Mouse (Mus musculus): Measurements from ENCODE around the gene Nynrin.

The Nynrin gene

DNA sequence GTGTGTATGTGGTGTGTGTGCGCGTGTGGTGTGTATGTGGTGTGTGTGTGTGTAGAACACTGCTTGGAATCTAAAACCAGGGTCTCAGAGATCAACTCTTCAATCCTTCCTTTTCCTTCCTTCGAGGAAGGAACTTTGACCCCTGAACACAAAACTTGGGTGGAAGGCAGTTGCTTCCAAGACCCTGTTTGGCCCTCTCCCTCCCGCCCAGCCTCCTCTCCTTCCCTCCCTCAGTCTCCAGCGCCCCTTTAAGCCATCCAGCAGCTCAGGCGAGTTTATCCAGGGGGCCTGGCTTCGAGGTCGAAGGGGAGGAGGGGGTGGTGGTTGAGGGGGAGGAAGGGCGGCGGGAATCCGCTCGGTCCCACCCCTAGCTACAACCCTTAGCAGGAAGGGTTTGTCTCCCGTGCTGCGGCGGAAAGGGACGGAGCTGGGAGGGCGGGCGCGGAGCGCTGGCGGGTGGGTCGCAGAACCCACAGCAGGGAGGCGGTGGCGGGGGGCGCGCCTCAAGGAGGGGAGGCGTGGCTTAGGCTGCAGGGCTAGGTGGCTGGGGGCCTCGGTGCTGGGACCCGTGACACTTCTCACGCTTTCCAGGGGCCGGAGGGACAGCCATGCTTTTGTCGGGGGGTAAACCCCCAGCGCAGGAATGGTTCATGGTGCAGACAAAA is at the start of gene Nynrin:
Gene Nynrin (plus strand): TSS at position 390 of the 665 bp plus-strand sequence.
- peak; percentile 54 for DNase-seq (ENCODE audit: low read depth, low spot score)

- DNase-seq (ENCODE audit: low read depth, low spot score), result no peak
Measured at GRCm38 (mm10) chr14:55814885-55815284, 38.9 kb upstream of the Nynrin start.

DNA sequence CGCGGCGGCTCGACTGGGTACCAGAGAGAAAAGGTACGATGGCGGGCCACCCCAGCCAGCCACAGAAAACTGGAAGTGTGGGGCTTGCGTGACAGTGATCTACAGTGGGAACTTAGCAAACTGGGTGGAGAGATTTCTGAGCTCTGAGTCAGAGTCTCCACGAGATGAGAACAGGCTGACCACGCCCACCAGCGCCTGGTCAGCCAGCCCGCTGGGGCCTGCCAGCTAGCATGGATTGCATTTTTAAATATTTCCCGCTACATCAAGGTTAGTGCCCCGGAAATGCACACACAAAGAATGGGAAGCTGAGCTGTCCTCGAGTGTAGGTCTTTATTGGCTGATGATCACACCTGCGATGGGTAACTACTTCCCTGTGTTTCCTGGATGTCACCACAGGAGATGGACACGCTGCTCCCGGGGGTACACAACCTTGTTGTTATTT is 38.5 kb upstream of the Nynrin start:
- DNase-seq (ENCODE audit: low read depth, low spot score), result no peak

DNA sequence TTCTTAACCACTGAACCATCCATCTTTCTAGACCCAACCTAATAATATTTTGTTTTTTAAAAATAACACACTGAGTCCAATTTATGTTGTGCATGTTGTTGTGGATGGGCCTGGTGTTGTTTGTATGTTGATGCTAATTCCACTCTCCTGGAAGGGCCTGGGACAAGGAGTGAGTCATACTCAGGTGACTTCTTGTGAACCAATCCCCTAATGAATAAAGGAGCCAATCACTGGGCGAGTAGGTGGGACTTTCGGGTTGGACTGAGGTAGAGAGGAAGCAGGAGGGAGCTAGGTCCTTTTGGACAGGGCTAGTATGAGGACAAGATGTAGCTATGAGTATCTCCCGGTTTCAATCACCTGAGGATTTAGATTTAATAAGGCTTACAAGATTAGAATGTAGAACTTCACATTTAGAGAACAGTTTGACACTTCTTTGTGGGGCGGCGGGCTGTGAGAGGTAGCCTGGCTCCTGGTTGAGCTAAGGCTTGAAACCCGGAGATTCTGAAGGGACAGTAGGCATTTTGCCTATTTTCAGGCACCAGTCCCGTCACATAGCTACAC is 33.9 kb upstream of the Nynrin start:
- DNase-seq (ENCODE audit: low read depth, low spot score), result no peak

- no peak for DNase-seq (ENCODE audit: low read depth, low spot score)
Measured at GRCm38 (mm10) chr14:55820576-55820975, 33.2 kb upstream of the Nynrin start.

- peak; percentile 60 for DNase-seq (ENCODE audit: low read depth, low spot score)
Measured at GRCm38 (mm10) chr14:55822435-55822990, 31.3 kb upstream of the Nynrin start.

DNA sequence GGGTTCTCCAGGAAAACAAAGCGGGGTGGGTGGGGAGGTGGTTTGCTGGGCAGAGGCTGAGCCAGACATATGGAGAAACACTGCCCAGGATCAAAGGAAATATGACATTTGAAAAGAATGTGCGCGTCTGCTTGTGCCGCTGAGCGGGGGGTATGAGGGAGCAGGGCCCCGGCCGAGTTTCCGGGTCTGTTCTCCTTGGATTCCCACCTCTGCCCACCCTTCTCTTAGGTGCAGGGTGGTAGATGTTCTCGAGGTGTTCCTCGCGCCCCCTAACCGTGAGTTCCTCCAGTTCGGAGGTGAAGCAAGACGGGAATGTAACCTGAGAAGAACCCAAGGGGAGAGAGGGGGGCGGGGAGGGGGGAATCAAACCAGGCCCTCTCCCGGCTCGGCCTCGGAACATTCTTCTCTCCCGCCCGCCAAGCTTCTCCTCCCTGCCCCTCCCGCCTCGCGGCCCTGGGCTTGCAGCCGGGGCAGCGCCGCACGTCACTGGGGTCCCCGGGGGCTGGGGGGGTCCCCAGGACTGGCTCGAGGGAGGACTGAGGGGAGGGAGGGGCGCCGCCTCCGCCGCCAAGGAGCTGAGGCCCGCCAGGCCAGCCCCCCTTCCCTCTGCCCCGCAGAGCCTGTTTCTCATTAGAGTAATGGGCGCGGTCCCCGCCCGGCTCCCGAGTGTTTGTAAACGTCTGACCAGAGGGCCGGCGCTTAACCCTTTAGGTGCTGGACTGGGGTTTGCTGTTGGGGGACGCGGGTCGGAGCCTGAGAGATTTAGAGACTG is 30.6 kb upstream of the Nynrin start, which contains the start of gene Nfatc4:
Gene Nfatc4 (plus strand): TSS at position 154 of the 772 bp plus-strand sequence.
- no peak for DNase-seq (ENCODE audit: low read depth, low spot score)

- no peak for DNase-seq (ENCODE audit: low read depth, low spot score)
Measured at GRCm38 (mm10) chr14:55824001-55824480, 29.8 kb upstream of the Nynrin start.

GRCm38 (mm10) chr14:55824481-55825215 is 29.2 kb upstream of the Nynrin start:
- DNase-seq (ENCODE audit: low read depth, low spot score), result no peak

DNA sequence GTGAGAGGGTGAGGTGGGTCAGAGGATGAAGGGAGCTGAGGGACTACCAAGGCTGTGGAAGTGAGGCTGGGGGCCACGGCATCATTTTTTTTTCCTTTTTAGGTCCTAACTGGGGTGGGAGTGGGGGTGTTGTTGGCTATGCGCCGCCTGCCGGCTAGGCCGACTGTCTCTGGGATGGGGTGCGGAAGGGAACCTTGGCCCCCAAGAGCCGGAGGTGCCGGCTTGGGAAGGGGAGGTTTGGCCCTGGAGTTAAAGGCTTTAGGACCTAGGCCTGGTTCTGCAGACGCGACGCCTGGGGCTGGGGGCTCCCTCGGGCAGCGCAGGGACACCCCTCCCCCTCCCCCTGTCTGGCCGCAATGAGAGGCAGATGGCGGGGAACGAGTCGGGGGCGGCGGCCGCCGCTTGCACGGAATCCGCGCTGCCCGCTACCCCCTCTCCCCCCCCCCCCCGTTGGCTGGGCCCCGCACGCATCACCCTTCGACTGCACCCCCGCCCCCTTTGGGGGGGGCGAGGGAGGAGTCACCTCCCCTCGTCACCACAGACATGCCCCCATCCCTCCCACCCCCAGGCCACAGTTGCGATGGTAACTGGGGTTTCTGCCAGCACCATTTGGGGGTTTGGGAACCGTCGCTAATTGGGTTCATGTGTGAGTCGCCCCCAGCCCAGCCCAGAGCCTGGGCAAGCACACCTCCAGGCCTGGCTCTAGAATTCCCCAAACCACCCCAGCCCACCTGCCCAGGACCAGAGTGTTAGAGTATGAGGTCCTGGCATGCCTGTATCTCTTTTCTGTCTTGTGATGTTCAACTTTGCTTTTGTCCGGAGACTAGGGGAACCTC is 28.4 kb upstream of the Nynrin start:
- no peak for DNase-seq (ENCODE audit: low read depth, low spot score)

- no peak for DNase-seq (ENCODE audit: low read depth, low spot score)
Measured at GRCm38 (mm10) chr14:55826142-55826541, 27.7 kb upstream of the Nynrin start.

GRCm38 (mm10) chr14:55826551-55827340 is 27.1 kb upstream of the Nynrin start:
- DNase-seq (ENCODE audit: low read depth, low spot score), result no peak

GRCm38 (mm10) chr14:55828716-55829263 is 25.0 kb upstream of the Nynrin start:
- DNase-seq (ENCODE audit: low read depth, low spot score), result no peak

- no peak for DNase-seq (ENCODE audit: low read depth, low spot score)
Measured at GRCm38 (mm10) chr14:55829854-55830253, 24.0 kb upstream of the Nynrin start.

- DNase-seq (ENCODE audit: low read depth, low spot score), result no peak
Measured at GRCm38 (mm10) chr14:55830331-55830730, 23.5 kb upstream of the Nynrin start.

GRCm38 (mm10) chr14:55833126-55833525 is 20.7 kb upstream of the Nynrin start:
- DNase-seq (ENCODE audit: low read depth, low spot score), result no peak

DNA sequence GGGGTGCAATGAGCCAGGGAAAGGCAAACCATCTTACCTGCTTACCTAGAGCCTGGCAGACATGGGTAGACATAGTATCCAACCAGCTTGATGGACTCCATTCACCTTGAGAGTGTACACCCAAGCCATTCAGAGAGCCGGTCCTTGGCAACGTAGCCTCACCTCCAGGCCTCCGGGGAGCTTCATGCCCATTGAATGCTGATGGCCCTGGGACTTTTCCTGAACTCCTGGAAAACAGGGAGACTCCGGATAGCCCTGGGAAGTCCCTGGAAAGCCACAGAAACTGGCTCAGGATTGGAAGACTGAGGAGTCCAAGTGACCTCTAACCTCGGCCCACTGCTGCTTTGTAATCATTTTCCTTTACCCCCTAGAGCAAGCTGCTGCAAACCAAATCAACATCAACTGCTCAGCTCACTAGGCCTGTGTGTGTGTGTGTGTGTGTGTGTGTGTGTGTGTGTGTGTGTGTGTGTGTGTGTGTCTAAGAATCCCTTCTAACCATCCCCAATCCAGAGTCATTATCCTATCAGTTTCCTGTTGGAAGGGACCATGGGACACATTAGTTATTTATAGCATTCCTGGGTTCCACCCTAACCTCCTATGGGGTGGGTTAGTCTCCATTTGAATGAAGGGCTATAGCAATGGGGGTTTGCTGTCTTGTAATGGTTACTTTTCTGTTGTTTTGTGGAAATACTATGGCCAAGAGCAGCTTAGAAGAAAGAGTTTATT is 18.8 kb upstream of the Nynrin start:
- no peak for DNase-seq (ENCODE audit: low read depth, low spot score)

GRCm38 (mm10) chr14:55838312-55838711 is 15.5 kb upstream of the Nynrin start:
- DNase-seq (ENCODE audit: low read depth, low spot score), result no peak

DNA sequence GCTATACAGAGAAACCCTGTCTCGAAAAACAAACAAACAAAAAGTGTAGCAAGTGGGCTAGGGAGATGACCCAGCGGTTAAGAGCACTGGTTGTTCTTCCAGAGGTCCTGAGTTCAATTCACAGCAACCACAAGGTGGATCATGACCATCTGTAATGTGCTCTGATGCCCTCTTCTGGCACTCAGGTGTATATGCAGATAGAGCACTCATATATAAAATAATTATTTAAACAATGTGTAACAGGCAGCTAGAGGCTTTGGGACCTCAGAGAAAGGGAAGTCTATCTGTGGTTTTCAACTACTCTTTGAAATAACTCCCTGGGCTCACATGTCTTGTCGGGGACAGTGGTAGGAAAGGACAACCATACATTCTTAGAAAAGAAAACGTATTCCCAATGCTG is 15.1 kb upstream of the Nynrin start:
- DNase-seq (ENCODE audit: low read depth, low spot score), result no peak

All from retina, postnatal 7 days (tissue).